Mouse (Mus musculus): ENCODE measurements at regions not wholly inside any gene's neighbourhood (a gene's known extent, or its start where the extent isn't known, plus 50 kb on each side); places are given as distances from the start of the nearest gene placed in this dataset.

GRCm38 (mm10) chr14:25243698-25244097, 215.3 kb upstream of the Zmiz1 start:
- TF ChIP-seq POLR2A (IDR thresholded peaks at IDR 0.05; ENCODE audit: insufficient read depth, low read depth, low read length) (no peak), CTCF (IDR thresholded peaks at IDR 0.05; ENCODE audit: insufficient read depth, low read depth, low read length) (no peak)

Data from olfactory bulb, adult 2 months (tissue).